Mouse (Mus musculus) erythroid progenitor cell, adult 5-6 weeks (primary cell): Measurements from ENCODE around the gene Gm7792. TPM values are rescaled to one million over a fixed set of nuclear protein-coding genes. Genes with fewer than 3 reads are reported as not detected.
"Not testable (repeated sequence)": the region's sequence is repeated elsewhere in the genome, so short reads cannot be mapped to it uniquely, and the experiment has no call there.

Source experiments
- ATAC-seq: replicated peaks from 2 replicates; pipeline ENCODE4 v1.8.0; 2016; ENCODE audit warnings: moderate number of reproducible peaks, mild to moderate bottlenecking, moderate TSS enrichment, inconsistent platforms; ENCODE audit not compliant: poor library complexity, low FRiP score, severe bottlenecking
- total RNA-seq, 2 experiments: library from RNA; stranded (forward) in 1 of 2; stranded (reverse) in 1 of 2; fragments of 150-400 nt in 1 of 2; fragments of 186-747, 209-891 nt in 1 of 2; gene quantifications; 2 replicates each; pipeline versions ENCODE4 v1.2.3 to v1.2.4; 2015 to 2017; ENCODE audit warnings: low replicate concordance in 2 of 2

The Gm7792 gene
- not detected in 2 replicates for total RNA-seq (2015; ENCODE audit: low replicate concordance)
- total RNA-seq (2017; ENCODE audit: low replicate concordance): not detected in 2 replicates

DNA sequence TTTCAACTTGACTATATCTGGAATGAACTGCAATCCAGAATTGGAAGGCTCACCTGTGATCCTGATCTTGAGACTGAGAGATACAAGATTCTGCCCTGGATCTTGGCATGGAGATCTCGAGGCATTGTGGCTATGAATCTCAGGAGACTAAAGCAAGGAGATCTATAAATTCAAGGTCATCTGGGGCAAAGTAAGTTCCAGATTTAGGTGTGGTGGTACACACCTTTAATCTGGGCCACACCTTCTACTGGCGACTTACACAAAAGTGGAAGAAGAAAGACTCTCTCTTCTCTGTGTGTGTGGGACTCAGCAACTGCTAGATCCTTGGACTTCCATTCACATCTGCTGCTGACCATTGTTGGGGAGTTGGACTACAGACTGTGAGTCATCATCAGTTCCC lies at the start of gene Gm7792:
Gene Gm7792, plus strand, starts transcription at position 301 of the 400 bp plus-strand sequence.
- ATAC-seq: not testable (repeated sequence)

Other genes starting within 250 kb of the Gm7792 start
- not detected in 2 replicates for gene C87414, start 172.2 kb upstream of the Gm7792 start, total RNA-seq (2015; ENCODE audit: low replicate concordance)
- gene C87414, start 172.2 kb upstream of the Gm7792 start, total RNA-seq (2017; ENCODE audit: low replicate concordance): not detected in 2 replicates
- gene Gm16429, start 85.3 kb downstream of the Gm7792 start, total RNA-seq (2015; ENCODE audit: low replicate concordance): not detected in 2 replicates
- not detected in 2 replicates for gene Gm16429, start 85.3 kb downstream of the Gm7792 start, total RNA-seq (2017; ENCODE audit: low replicate concordance)
- not detected in 2 replicates for gene BC061212, start 226.8 kb downstream of the Gm7792 start, total RNA-seq (2015; ENCODE audit: low replicate concordance)
- gene BC061212, start 226.8 kb downstream of the Gm7792 start, total RNA-seq (2017; ENCODE audit: low replicate concordance): not detected in 2 replicates
- not detected in 2 replicates for gene Gm6351, start 232.6 kb downstream of the Gm7792 start, total RNA-seq (2015; ENCODE audit: low replicate concordance)
- gene Gm6351, start 232.6 kb downstream of the Gm7792 start, total RNA-seq (2017; ENCODE audit: low replicate concordance): not detected in 2 replicates